Mouse (Mus musculus) kidney, embryonic 15.5 days (tissue): ENCODE data around the gene Gm42906. TPM values are rescaled to one million over a fixed set of nuclear protein-coding genes. Genes with fewer than 3 reads are reported as not detected.

Experiments used
- ATAC-seq: fragments of 200-750 bp; cut with Nextera tagmentation; replicated peaks from 2 replicates; pipeline ENCODE4 v1.8.0; 2017; ENCODE audit warnings: moderate TSS enrichment; ENCODE audit not compliant: low FRiP score
- H3K27ac ChIP-seq: fragments of 300-500 bp; sonication (generic); 2 replicates; pipeline ENCODE4 v1.5.1; 2015; ENCODE audit warnings: mild to moderate bottlenecking, inconsistent platforms
- H3K27me3 ChIP-seq: fragments of 300-500 bp; sonication (generic); 2 replicates; pipeline ENCODE4 v1.6.1; 2015; ENCODE audit warnings: inconsistent platforms
- H3K36me3 ChIP-seq: fragments of 300-500 bp; sonication (generic); 2 replicates; pipeline ENCODE4 v1.6.1; 2015; ENCODE audit warnings: inconsistent platforms
- H3K4me1 ChIP-seq: fragments of 300-500 bp; sonication (generic); 2 replicates; pipeline ENCODE4 v1.6.1; 2015; ENCODE audit warnings: inconsistent platforms
- H3K4me2 ChIP-seq: fragments of 300-500 bp; sonication (generic); 2 replicates; pipeline ENCODE4 v1.6.1; 2015; ENCODE audit warnings: moderate library complexity, mild to moderate bottlenecking, inconsistent platforms
- H3K4me3 ChIP-seq: fragments of 300-500 bp; sonication (generic); replicated peaks from 2 replicates; pipeline ENCODE4 v1.5.1; 2015; ENCODE audit warnings: mild to moderate bottlenecking, inconsistent platforms
- H3K9ac ChIP-seq: fragments of 300-500 bp; sonication (generic); 2 replicates; pipeline ENCODE4 v1.6.1; 2015; ENCODE audit warnings: mild to moderate bottlenecking, inconsistent platforms
- H3K9me3 ChIP-seq: fragments of 300-500 bp; sonication (generic); replicated peaks from 2 replicates; pipeline ENCODE4 v1.6.1; 2016; ENCODE audit warnings: inconsistent platforms
- WGBS: fragments of 180-500 bp; shearing (Covaris S2); methylation state at CpG from one replicate; pipeline ENCODE4 v1.1.7; 2015; ENCODE audit warnings: mixed read lengths; 5-methylcytosine and 5-hydroxymethylcytosine counted together
- polyA plus RNA-seq: library from polyadenylated mRNA; unstranded; fragments of >200 nt; fragmentation: Nextera tagmentation; extraction: Ambion mirVana; gene quantifications from 2 replicates; pipeline ENCODE4 v1.2.1, GENCODE M21; 2015

Gm42906 gene
- polyA plus RNA-seq, 1 experiment from 2014 or later: not detected

DNA sequence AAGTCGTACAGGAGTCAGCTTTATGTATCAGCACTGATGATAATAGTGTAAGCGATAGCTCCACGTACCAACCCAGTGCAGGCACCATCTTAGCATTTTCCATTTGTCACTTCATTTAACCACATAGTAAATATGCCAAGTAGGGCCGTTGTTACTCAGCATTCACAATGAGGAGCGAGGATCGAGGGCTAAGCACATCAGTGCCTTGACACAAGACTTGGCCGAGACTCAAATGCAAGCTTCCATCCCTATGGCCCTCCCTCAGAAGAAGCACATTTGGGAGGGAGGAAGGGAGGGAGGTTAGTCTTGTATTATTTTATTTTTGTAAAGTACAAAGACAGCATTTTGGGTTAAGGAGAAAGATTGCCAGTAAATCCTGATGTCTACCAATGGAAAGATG, 148.4 kb downstream of the Gm42906 start:
- Histone ChIP-seq H3K4me3 (no peak overlapping the region), H3K4me2 (no peak overlapping the region), H3K9me3 (no peaks in the 10 kb centered on the region), H3K4me1 (0 out of 2 replicates have a peak, but pooled peaks cover under 1% of the 10 kb centered on the region), H3K36me3 (no peaks in the 10 kb centered on the region), H3K27me3 (no peaks in the 10 kb centered on the region), H3K27ac (no peak overlapping the region), H3K9ac (no peak overlapping the region)
- WGBS: 76% methylated on average over 7 of the region's 7 CpGs
- ATAC-seq: no peak

DNA sequence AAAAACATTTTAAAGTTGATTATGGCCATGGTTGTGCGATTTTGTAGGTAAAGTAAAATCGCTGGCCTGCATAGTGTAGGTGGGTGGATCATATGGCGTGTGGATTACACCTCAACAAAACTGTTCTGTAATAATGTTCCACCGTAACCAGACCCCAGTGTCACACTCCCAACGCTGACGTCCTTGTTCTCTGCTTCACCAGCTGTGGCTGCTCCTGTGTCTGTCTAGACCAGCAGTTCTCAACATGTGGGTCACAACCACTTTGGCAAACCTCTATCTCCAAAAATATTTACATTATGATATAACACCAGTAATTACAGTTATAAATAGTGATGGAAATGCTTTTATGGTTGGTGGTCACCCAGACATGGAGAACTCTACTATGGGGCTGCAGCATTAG, 150.0 kb downstream of the Gm42906 start:
- no peak overlapping the region for H3K4me2 ChIP-seq
- H3K4me1 ChIP-seq: peaks cover 4% of the 10 kb centered on the region; the same call in 1 of the 2 replicates
- H3K9ac ChIP-seq: no peak overlapping the region
- H3K4me3 ChIP-seq: no peak overlapping the region
- no peaks in the 10 kb centered on the region for H3K27me3 ChIP-seq
- ATAC-seq: no peak
- WGBS: 70% methylated on average over 6 of the region's 6 CpGs
- H3K36me3 ChIP-seq: no peaks in the 10 kb centered on the region
- H3K9me3 ChIP-seq: no peaks in the 10 kb centered on the region
- no peak overlapping the region for H3K27ac ChIP-seq

DNA sequence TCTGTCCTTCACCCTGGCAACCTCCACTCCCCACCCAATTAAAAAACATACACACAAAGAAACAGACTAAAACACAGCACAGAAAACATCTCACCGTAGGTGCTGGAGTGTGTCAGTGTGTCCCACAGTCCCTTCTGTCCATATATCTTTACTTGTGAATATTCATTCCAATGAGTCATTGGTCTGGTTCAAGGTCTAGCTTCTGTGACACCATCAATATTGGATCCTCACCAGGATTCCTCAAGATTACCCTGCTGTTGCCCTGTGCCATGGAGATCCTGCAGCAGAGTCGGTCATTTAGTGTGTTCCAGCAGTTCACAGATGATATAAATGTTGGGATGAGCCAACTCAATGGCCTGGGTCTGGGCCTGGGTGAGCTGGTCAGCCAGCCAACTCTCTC, 152.0 kb downstream of the Gm42906 start:
- Histone ChIP-seq H3K4me3 (no peak overlapping the region), H3K4me1 (peaks cover 4% of the 10 kb centered on the region; the same call in 1 of the 2 replicates), H3K27me3 (no peaks in the 10 kb centered on the region), H3K9ac (no peak overlapping the region), H3K4me2 (no peak overlapping the region), H3K36me3 (no peaks in the 10 kb centered on the region), H3K9me3 (no peaks in the 10 kb centered on the region), H3K27ac (no peak overlapping the region)
- 86% methylated on average over 2 of the region's 2 CpGs for WGBS
- no peak for ATAC-seq

DNA sequence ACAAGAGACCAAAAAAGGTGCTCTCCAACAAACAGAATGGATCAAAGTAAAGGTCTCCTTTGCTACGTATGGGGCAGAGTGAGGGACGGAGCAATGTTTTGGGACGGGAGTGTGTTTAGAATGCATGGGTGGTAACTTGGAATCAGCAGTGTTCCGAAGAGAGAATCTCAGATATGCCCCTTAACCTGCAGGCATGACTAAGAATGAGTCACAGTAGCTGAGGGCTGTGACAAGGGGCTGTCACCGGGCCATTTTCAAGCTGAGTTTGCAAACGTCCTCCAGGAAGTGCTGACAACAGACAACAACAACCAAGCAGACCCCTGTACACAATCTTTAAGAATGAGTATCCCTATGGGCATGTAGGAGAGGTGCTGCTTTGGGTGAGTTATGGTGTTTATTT, 153.7 kb downstream of the Gm42906 start:
- no peaks in the 10 kb centered on the region for H3K27me3 ChIP-seq
- WGBS: 62% methylated on average over 6 of the region's 6 CpGs

DNA sequence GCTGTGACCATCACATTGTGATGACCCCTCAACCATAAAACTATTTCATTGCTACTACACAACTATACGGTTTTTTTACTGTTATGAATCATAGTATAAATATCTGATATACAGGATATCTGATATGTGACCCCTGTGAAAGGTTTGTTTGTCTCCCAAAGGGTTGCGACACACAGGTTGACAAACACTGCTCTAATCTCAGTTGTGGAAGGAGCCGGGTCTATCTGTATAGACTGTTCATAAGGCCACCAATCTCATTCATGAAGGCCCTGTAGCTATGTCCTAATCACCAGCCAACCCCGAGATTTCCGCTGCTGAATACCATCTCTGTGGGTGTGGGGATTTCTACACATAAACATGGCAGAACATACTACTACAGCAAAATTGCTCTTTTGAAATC, 157.1 kb downstream of the Gm42906 start:
- H3K27me3 ChIP-seq: no peaks in the 10 kb centered on the region
- H3K4me1 ChIP-seq: peaks cover 4% of the 10 kb centered on the region; the same call in 1 of the 2 replicates
- H3K36me3 ChIP-seq: no peaks in the 10 kb centered on the region
- H3K9ac ChIP-seq: no peak overlapping the region
- no peaks in the 10 kb centered on the region for H3K9me3 ChIP-seq
- no peak for ATAC-seq
- H3K4me3 ChIP-seq: no peak overlapping the region
- no peak overlapping the region for H3K4me2 ChIP-seq
- no peak overlapping the region for H3K27ac ChIP-seq
- WGBS: 87% methylated on average over 5 of the region's 5 CpGs

More for the DNA sequence above, 153.7 kb downstream of the Gm42906 start:
- ATAC-seq: no peak
- Histone ChIP-seq H3K4me1 (peaks cover 4% of the 10 kb centered on the region; the same call in 1 of the 2 replicates), H3K27ac (no peak overlapping the region), H3K4me3 (no peak overlapping the region), H3K9me3 (no peaks in the 10 kb centered on the region), H3K4me2 (no peak overlapping the region), H3K9ac (no peak overlapping the region), H3K36me3 (no peaks in the 10 kb centered on the region)

DNA sequence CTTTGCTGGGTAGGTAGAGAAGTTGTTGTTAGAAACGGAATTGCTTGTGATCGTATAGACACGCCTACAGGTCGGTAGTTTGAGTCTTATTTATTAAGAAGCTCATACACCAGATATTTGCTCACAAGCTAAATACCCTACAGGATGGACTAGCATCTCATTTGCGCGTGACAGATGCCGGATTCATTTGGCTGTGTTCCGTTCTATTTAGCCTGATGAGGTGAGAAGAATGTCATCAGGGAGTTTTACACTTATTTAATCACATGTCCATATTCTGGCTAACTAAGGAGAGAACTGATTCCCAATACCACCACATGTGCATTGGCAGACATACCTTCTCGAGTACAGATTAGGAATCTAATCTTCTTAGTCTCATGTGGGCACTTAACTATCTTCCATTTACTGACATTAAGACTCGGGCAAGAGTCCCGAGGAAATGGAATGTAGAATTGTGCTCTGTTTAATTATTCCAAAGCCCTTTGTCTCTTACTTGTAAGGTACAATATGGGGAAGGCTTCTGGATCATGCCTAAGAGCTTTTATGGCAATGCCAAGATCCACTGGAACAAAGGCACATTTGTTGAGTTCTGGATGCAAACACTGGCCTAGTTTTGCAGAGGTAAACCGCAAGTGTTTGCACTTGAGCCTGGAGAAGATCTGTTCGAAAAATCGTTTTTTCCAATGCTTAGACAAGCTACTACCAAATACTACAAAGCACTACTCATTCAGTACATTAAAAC, 160.9 kb downstream of the Gm42906 start:
- Histone ChIP-seq H3K4me2 (no peak overlapping the region), H3K27ac (no peak overlapping the region), H3K4me1 (peaks cover 3% of the 10 kb centered on the region; the same call in 1 of the 2 replicates), H3K4me3 (no peak overlapping the region), H3K9ac (no peak overlapping the region), H3K27me3 (no peaks in the 10 kb centered on the region), H3K36me3 (no peaks in the 10 kb centered on the region), H3K9me3 (no peaks in the 10 kb centered on the region)
- WGBS: 89% methylated on average over 14 of the region's 14 CpGs
- ATAC-seq: no peak

DNA sequence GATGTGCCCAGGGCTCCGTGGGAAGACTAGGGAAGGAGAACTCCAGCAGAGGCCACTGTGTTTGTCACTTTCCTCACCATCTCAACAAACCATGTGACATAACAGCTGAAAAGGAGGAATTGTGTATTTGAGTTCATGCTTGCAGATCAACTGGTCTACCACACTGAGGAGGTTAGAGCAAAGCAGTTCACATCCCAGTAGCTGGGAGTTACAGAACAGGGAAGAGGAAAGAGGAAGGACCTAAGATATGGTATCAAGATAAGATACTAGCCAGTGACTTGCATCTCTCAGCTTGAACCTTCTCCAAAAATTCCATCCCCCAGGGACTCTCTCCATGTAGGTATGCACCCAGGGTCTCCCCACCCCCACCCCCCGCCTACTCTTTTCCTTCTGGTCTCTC, 166.4 kb downstream of the Gm42906 start:
- Histone ChIP-seq H3K4me2 (no peak overlapping the region), H3K9ac (no peak overlapping the region), H3K4me3 (no peak overlapping the region), H3K4me1 (peaks cover 3% of the 10 kb centered on the region; the same call in 1 of the 2 replicates), H3K36me3 (no peaks in the 10 kb centered on the region), H3K27ac (no peak overlapping the region), H3K27me3 (no peaks in the 10 kb centered on the region), H3K9me3 (no peaks in the 10 kb centered on the region)
- WGBS: 88% methylated on average over 2 of the region's 2 CpGs
- ATAC-seq: no peak

DNA sequence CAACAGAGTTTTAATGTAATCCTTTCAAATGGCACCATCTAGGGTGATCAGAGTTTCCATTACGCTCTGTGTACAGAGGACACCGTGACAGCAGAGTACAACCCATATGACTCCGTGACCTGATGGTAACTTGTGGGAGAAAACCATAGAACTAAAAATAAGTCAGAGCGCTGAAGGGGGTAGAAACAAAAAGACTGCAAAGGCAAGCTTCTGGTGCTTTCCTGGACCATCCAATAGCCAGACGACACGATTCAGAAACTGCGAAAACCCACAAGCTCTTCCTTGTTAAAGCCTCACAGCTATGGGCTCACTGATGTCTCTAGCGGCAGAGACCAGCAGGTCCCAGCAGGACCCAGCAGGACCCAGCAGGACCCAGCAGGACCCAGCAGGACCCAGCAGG, 175.8 kb downstream of the Gm42906 start:
- 78% methylated on average over 8 of the region's 8 CpGs for WGBS
- no peak overlapping the region for H3K4me3 ChIP-seq
- H3K4me1 ChIP-seq: peaks cover 20% of the 10 kb centered on the region
- H3K27me3 ChIP-seq: no peaks in the 10 kb centered on the region
- no peak overlapping the region for H3K27ac ChIP-seq
- H3K36me3 ChIP-seq: no peaks in the 10 kb centered on the region
- H3K4me2 ChIP-seq: no peak overlapping the region
- H3K9me3 ChIP-seq: no peaks in the 10 kb centered on the region
- no peak for ATAC-seq
- no peak overlapping the region for H3K9ac ChIP-seq

DNA sequence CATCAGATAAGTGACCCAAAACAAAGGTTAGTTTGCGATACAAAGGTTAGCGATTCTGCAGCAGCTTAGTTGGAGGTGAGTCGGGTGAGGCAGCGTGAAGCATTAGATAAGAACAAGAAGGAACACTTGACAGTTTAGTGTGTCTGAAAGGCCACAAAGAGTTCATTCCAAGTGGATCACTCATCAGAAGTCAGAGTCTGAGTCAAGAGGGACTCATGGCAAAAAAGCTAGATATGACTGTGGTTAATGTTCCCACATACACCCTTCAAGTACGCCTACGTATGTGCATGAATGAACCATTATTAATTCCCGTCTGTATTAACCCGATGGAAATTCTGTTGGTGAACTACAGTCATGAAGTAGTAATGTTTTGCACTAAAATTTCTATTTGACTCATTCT, 176.3 kb downstream of the Gm42906 start:
- Histone ChIP-seq H3K4me2 (no peak overlapping the region), H3K4me3 (no peak overlapping the region), H3K9ac (no peak overlapping the region), H3K27me3 (no peaks in the 10 kb centered on the region), H3K36me3 (no peaks in the 10 kb centered on the region), H3K4me1 (peaks cover 26% of the 10 kb centered on the region), H3K9me3 (no peaks in the 10 kb centered on the region), H3K27ac (no peak overlapping the region)
- no peak for ATAC-seq
- 87% methylated on average over 8 of the region's 8 CpGs for WGBS

DNA sequence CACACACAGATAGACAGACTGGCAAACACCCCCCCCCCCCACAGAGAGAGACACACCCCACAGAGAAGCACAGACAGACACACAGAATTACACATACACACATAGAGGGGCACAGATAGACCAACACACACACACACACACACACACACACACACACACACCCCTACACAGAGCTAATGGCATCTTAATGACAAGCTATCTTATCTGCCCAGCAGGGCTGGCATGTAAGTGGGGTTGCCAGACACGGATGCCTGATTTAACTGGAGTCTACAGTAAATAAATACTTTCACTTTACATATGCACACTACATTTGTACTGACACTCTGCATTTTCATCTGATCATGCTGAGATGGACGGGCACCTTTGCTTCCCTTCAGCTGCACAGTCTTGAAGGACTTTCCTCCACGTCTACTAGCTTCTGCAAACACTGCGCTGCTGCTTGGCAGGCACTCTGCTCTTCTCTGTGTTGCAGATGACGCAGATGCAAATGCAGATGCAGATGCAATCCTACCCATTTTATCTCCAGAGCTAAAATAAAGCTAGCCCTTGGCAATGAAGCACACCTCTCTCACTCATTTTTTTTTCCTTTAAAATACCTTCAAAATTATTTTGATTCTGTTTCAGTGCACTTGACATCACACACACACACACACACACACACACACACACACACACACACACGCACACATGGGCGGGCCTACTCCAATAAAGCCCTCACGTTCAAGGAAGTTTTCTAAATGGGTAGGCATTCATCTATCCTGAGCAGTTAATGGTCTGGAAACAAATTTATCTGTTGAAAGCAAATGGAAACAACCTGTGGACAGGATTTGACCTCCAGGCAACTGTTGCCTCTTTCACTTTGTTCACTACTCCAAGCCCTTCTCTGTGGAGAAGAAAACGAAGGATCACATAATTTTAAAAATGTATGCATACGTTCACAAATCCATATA, 179.0 kb downstream of the Gm42906 start:
- Histone ChIP-seq H3K36me3 (no peaks in the 10 kb centered on the region), H3K4me2 (no peak overlapping the region), H3K27ac (no peak overlapping the region), H3K9me3 (no peaks in the 10 kb centered on the region), H3K27me3 (no peaks in the 10 kb centered on the region), H3K4me1 (peaks cover 30% of the 10 kb centered on the region), H3K9ac (no peak overlapping the region), H3K4me3 (no peak overlapping the region)
- 53% methylated on average over 10 of the region's 10 CpGs for WGBS
- ATAC-seq: peak; percentile 31; the same call in 1 of the 2 replicates

DNA sequence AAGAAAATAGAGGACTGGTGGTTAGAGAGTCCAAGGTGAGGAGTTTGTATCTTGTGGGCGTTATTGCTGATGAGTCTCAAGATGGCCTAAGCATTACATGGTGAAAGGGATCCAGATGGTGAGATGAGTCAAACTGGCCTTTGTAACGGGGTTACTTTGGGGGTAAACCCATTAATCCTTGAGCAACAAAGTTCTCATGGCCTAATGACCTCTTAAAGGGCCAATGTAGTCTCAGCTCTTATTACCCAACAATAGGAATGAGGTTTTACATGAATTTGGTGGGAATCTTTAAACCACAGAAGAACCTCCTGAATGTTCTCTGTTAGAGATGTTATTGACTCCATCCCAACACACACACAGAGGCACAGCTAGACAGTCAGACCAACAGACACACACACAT, 179.9 kb downstream of the Gm42906 start:
- H3K27ac ChIP-seq: peak overlapping the region; percentile 75

More for the DNA sequence above, 179.9 kb downstream of the Gm42906 start:
- Histone ChIP-seq H3K4me2 (no peak overlapping the region), H3K4me3 (no peak overlapping the region), H3K27me3 (no peaks in the 10 kb centered on the region), H3K36me3 (no peaks in the 10 kb centered on the region), H3K9me3 (no peaks in the 10 kb centered on the region), H3K4me1 (peaks cover 30% of the 10 kb centered on the region), H3K9ac (no peak overlapping the region)
- 52% methylated on average over 2 of the region's 2 CpGs for WGBS
- ATAC-seq: no peak
